Mouse (Mus musculus) liver, adult 2 months (tissue): ENCODE measurements around the gene Gm15093. TPM values are rescaled to one million over a fixed set of nuclear protein-coding genes. Genes with fewer than 3 reads are reported as not detected.
"Not testable (repeated sequence)": the region's sequence is repeated elsewhere in the genome, so short reads cannot be mapped to it uniquely, and the experiment has no call there.

Experiments used
- DNase-seq: peaks from one replicate; pipeline ENCODE4 v3.0.0-alpha.2; 2011; ENCODE audit warnings: low read depth, low spot score; ENCODE audit errors: extremely low read depth
- H3K27ac ChIP-seq: fragments of 200-500 bp; replicated peaks from 2 replicates; pipeline ENCODE4 v1.5.1; 2012; ENCODE audit warnings: low read depth, mild to moderate bottlenecking, control low read depth, inconsistent platforms, low read length; ENCODE audit not compliant: insufficient read depth
- H3K27me3 ChIP-seq: fragments of 200-500 bp; 2 replicates; pipeline ENCODE4 v1.6.1; 2012; ENCODE audit warnings: mild to moderate bottlenecking, moderate library complexity, low read length, inconsistent platforms; ENCODE audit not compliant: control insufficient read depth, insufficient read depth
- H3K36me3 ChIP-seq: fragments of 200-500 bp; 2 replicates; pipeline ENCODE4 v1.6.1; 2012; ENCODE audit warnings: low read length, inconsistent platforms; ENCODE audit not compliant: control insufficient read depth, insufficient read depth
- H3K4me1 ChIP-seq: fragments of 200-500 bp; 2 replicates; pipeline ENCODE4 v1.6.1; 2011; ENCODE audit warnings: low read length; ENCODE audit not compliant: control insufficient read depth, insufficient read depth
- H3K4me3 ChIP-seq: fragments of 200-500 bp; 2 replicates; pipeline ENCODE4 v1.5.1; 2011; ENCODE audit warnings: low read depth, mild to moderate bottlenecking, control low read depth, low read length, moderate library complexity; ENCODE audit not compliant: insufficient read depth
- H3K79me2 ChIP-seq: fragments of 200-500 bp; 2 replicates; pipeline ENCODE4 v1.6.1; 2012; ENCODE audit warnings: inconsistent platforms, mild to moderate bottlenecking, low read length, moderate library complexity; ENCODE audit not compliant: control insufficient read depth, insufficient read depth
- H3K9ac ChIP-seq: fragments of 200-500 bp; 2 replicates; pipeline ENCODE4 v1.6.1; 2012; ENCODE audit warnings: low read depth, mild to moderate bottlenecking, control low read depth, inconsistent platforms, low read length
- WGBS: fragments of 180-500 bp; shearing (Covaris S2); methylation state at CpG from one replicate; pipeline ENCODE4 v1.1.7; 2018; 5-methylcytosine and 5-hydroxymethylcytosine counted together
- polyA plus RNA-seq: library from polyadenylated mRNA; depleted of rRNA; stranded (reverse); fragments of >200 nt; gene quantifications from 2 replicates; pipeline ENCODE4 v1.2.3, GENCODE M21; 2012; rRNA removed
- total RNA-seq: library from RNA; depleted of rRNA; stranded (reverse); fragments of >200 nt; gene quantifications from 2 replicates; pipeline ENCODE4 v1.2.3, GENCODE M21; 2014; rRNA removed

Gm15093 gene
- total RNA-seq (not detected in 2 replicates), polyA plus RNA-seq (not detected in 2 replicates)

GRCm38 (mm10) chrX:149272077-149272476 is at the start of gene Gm15093:
Gm15093 (plus strand) TSS chrX:149272377.
- WGBS: no CpG with 5 or more reads among the region's 1 CpGs

More at GRCm38 (mm10) chrX:149272077-149272476, at the start of gene Gm15093:
- not testable (repeated sequence) for H3K79me2 ChIP-seq, H3K9ac ChIP-seq, H3K36me3 ChIP-seq, H3K27me3 ChIP-seq, H3K4me1 ChIP-seq, H3K27ac ChIP-seq, H3K4me3 ChIP-seq, DNase-seq

Other genes with a start within 250 kb of the Gm15093 start
- gene Ott, start 198.1 kb upstream of the Gm15093 start, total RNA-seq: not detected in 2 replicates
- not detected in 2 replicates for gene Ott, start 198.1 kb upstream of the Gm15093 start, polyA plus RNA-seq
- gene Gm15085, start 175.2 kb downstream of the Gm15093 start, total RNA-seq: not detected in 2 replicates
- gene Gm15085, start 175.2 kb downstream of the Gm15093 start, polyA plus RNA-seq: not detected in 2 replicates